Mouse (Mus musculus) ES-E14 (cell line): Measurements from ENCODE around the gene Gm21970.

Experiments
- CHD2 ChIP-seq: IDR thresholded peaks from 2 replicates; pipeline ENCODE4 v1.6.1; 2014; ENCODE audit warnings: mild to moderate bottlenecking, low read depth, low read length, inconsistent platforms
- HCFC1 ChIP-seq: IDR thresholded peaks from 2 replicates; pipeline ENCODE4 v1.6.1; 2012; ENCODE audit warnings: low read length, inconsistent platforms, borderline replicate concordance; ENCODE audit not compliant: insufficient read depth
- ZC3H11A ChIP-seq: IDR thresholded peaks from 2 replicates; pipeline ENCODE4 v1.6.1; 2012; ENCODE audit warnings: low read depth, mild to moderate bottlenecking, inconsistent platforms, low read length, borderline replicate concordance

DNA sequence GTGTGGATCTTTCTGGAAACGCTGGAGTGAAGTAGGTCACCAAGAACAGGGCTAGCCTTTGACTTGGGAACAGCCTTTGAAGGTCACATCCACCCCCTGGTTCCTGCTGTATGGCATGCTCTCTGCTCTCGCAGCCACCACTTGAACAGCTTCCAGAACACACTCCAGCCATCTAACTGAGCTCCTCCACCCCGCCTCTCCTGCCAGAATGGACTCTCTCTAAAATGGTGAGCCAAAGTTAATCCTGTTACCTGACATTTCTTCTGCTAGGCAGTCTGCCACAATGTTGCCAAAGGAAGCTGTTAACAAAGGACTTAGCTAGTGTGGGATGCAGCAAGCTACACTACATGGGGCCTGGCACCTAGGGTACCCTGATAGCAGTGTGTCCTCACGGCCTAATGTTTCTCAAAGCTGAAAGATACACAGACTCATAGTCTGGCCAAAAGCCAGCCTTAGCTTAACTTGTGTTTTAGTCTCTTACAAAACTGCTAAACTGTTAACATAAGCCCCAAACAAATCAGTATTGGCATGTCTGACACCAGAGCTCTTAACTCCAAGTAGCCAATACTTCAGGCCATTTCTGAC is 3.4 kb downstream of the Gm21970 start:
- TF ChIP-seq HCFC1 (no peak), CHD2 (no peak), ZC3H11A (no peak)
